Mouse (Mus musculus) leukemia stem cell, adult 10-12 weeks (primary cell): Measurements from ENCODE around the gene Tm4sf4. TPM values are rescaled to one million over a fixed set of nuclear protein-coding genes. Genes with fewer than 3 reads are reported as not detected.

Source experiments
- polyA plus RNA-seq: library from polyadenylated mRNA; stranded (reverse); fragments of >175 nt; gene quantifications from 2 replicates; pipeline ENCODE4 v1.2.3, GENCODE M21; 2012; ENCODE audit warnings: low replicate concordance

Gene Tm4sf4
- polyA plus RNA-seq: not detected in 2 replicates

DNA sequence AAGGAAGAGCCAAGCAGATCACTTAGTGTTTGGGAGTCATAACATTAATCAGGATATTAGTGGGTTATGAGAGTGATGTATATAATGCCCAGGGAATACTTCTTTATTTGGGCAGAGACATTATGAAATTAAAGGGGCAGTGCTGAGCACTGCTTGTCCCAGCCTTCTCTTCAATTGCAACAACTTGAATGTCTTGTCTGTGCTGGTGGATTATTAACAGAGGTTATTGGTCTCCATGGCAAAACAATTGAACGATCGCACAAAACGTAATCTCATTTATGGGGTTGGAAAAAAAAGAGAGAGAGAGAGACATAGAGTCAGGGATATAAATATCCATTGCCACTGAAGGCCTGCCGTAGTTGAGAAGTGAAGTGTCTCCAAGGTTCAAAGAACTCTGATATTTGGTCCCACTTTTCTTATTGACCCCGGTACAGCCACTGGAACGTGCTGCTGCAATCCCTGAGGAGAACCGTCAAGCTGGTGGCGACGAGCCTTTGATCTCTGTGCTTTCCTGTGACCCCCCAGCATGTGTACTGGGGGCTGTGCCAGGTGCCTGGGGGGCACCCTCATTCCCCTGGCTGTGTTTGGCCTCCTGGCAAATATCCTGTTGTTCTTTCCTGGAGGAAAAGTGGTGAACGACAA lies at the start of gene Tm4sf4:
Tm4sf4 (plus strand) TSS at position 226 of the 642 bp plus-strand sequence.

Other genes starting within 250 kb of the Tm4sf4 start
- 0.23 TPM in 1 of 2 replicates, not detected in the other for gene Tm4sf1, start 123.3 kb upstream of the Tm4sf4 start, polyA plus RNA-seq
- 0.78 and 0.97 TPM in 2 replicates for gene Wwtr1, start 150.6 kb downstream of the Tm4sf4 start, polyA plus RNA-seq
- gene Commd2, start 226.4 kb downstream of the Tm4sf4 start, polyA plus RNA-seq: 7.1 and 29.5 TPM in 2 replicates